In genomic region chr1:51149488-51149887, GRCm38 (mm10) we compare ENCODE assay signal across 22 mouse cellular contexts.
A peak's percentile ranks its signal among the peaks of the same experiment; 100 is the strongest.
DNase-seq lines count a peak whose midpoint lies in the region; ATAC-seq and TF ChIP-seq lines count a peak whose summit lies in the region.
"Had no signal": no experiment of that assay in that cellular context is flagged by ENCODE, and none has a peak within 500 bp of the region (broad histone marks: within the 10 kb centered on the region; RNA-seq: fewer than 3 reads in every experiment).

No protein-coding gene starts in this region.

- 50% methylated on average over 4 of the region's 4 CpGs for WGBS in heart, adult 2 months
- 56% methylated on average over 4 of the region's 4 CpGs for WGBS in hindbrain, embryonic 13.5 days
- 43% methylated on average over 4 of the region's 4 CpGs for WGBS in hindbrain, postnatal 0 days
- WGBS in lung, postnatal 0 days, result 43% methylated on average over 4 of the region's 4 CpGs
- WGBS in kidney, embryonic 14.5 days, result 69% methylated on average over 4 of the region's 4 CpGs

- no peak overlapping the region for H3K9ac ChIP-seq in heart, adult 2 months (ENCODE audit: low read depth, low read length)
- H3K9ac ChIP-seq in hindbrain, embryonic 13.5 days, result no peak overlapping the region
- no peak overlapping the region for H3K9ac ChIP-seq in hindbrain, postnatal 0 days (replicated peaks; ENCODE audit: low read length)
- H3K9ac ChIP-seq in lung, postnatal 0 days (replicated peaks; ENCODE audit: low read depth), result no peak overlapping the region
- H3K9ac ChIP-seq in kidney, embryonic 14.5 days (ENCODE audit: low read depth, low read length), result no peak overlapping the region
- H3K9ac ChIP-seq: embryonic facial prominence, embryonic 12.5 days; forebrain, embryonic 13.5 days; hindbrain, embryonic 15.5 days; limb, embryonic 12.5 days; liver, embryonic 12.5 days; lung, embryonic 15.5 days; neural tube, embryonic 15.5 days had no signal

- H3K27me3 ChIP-seq in heart, adult 2 months (ENCODE audit: control insufficient read depth, insufficient read depth, low read length), result no peaks in the 10 kb centered on the region
- H3K27me3 ChIP-seq in hindbrain, embryonic 13.5 days, result no peaks in the 10 kb centered on the region
- H3K27me3 ChIP-seq in hindbrain, postnatal 0 days (ENCODE audit: insufficient read depth, low read length), result no peaks in the 10 kb centered on the region
- no peaks in the 10 kb centered on the region for H3K27me3 ChIP-seq in lung, postnatal 0 days (replicated peaks; ENCODE audit: insufficient read depth, low read length)
- H3K27me3 ChIP-seq in kidney, embryonic 14.5 days (ENCODE audit: control insufficient read depth, insufficient read depth, low read length), result no peaks in the 10 kb centered on the region
- H3K27me3 ChIP-seq: embryonic facial prominence, embryonic 12.5 days; forebrain, embryonic 13.5 days; hindbrain, embryonic 15.5 days; limb, embryonic 12.5 days; liver, embryonic 12.5 days; lung, embryonic 15.5 days; neural tube, embryonic 15.5 days had no signal

- peak overlapping the region; percentile 44 for H3K27ac ChIP-seq in heart, adult 2 months
- H3K27ac ChIP-seq in hindbrain, embryonic 13.5 days, result 0 out of 2 replicates have a peak overlapping the region, but pooled peaks have one; percentile 2
- H3K27ac ChIP-seq in hindbrain, postnatal 0 days, result no peak overlapping the region
- no peak overlapping the region for H3K27ac ChIP-seq in lung, postnatal 0 days (ENCODE audit: low read length)
- H3K27ac ChIP-seq in kidney, embryonic 14.5 days (ENCODE audit: low read depth, low read length), result no peak overlapping the region
- H3K27ac ChIP-seq: embryonic facial prominence, embryonic 12.5 days; forebrain, embryonic 13.5 days; hindbrain, embryonic 15.5 days; kidney, postnatal 0 days; limb, embryonic 12.5 days; liver, embryonic 12.5 days; lung, embryonic 15.5 days; neural tube, embryonic 15.5 days had no signal

- peaks cover 6% of the 10 kb centered on the region for H3K36me3 ChIP-seq in heart, adult 2 months (ENCODE audit: control insufficient read depth, insufficient read depth, low read length)
- H3K36me3 ChIP-seq in hindbrain, embryonic 13.5 days, result no peaks in the 10 kb centered on the region
- H3K36me3 ChIP-seq in hindbrain, postnatal 0 days (ENCODE audit: insufficient read depth, low read length), result no peaks in the 10 kb centered on the region
- H3K36me3 ChIP-seq in lung, postnatal 0 days (ENCODE audit: insufficient read depth, low read length), result no peaks in the 10 kb centered on the region
- no peaks in the 10 kb centered on the region for H3K36me3 ChIP-seq in kidney, embryonic 14.5 days (ENCODE audit: control insufficient read depth, insufficient read depth, low read length)
- H3K36me3 ChIP-seq: embryonic facial prominence, embryonic 12.5 days; hindbrain, embryonic 15.5 days; limb, embryonic 12.5 days; liver, embryonic 12.5 days; lung, embryonic 15.5 days; neural tube, embryonic 15.5 days had no signal

- H3K9me3 ChIP-seq in hindbrain, embryonic 13.5 days, result no peaks in the 10 kb centered on the region
- no peaks in the 10 kb centered on the region for H3K9me3 ChIP-seq in hindbrain, postnatal 0 days (ENCODE audit: low read length)
- no peaks in the 10 kb centered on the region for H3K9me3 ChIP-seq in lung, postnatal 0 days (ENCODE audit: low read length)
- H3K9me3 ChIP-seq in kidney, embryonic 14.5 days (ENCODE audit: control insufficient read depth, low read length), result no peaks in the 10 kb centered on the region
- H3K9me3 ChIP-seq: embryonic facial prominence, embryonic 12.5 days; forebrain, embryonic 13.5 days; hindbrain, embryonic 15.5 days; limb, embryonic 12.5 days; liver, embryonic 12.5 days; lung, embryonic 15.5 days; neural tube, embryonic 15.5 days had no signal

- TF ChIP-seq EP300 in heart, adult 2 months (IDR thresholded peaks at IDR 0.05; ENCODE audit: insufficient read depth, low read depth, low read length), result no peak
- no peak for TF ChIP-seq EP300 in lung, postnatal 0 days (IDR thresholded peaks at IDR 0.05)

- intact Hi-C loops in heart, adult 2 months (cut with DNase I), result no loop called here
- intact Hi-C loops in heart, postnatal 25 days (cut with DNase I), result loop anchor here (5.0 kb wide), 1 partner anchor 143 kb away; no protein-coding TSS in a partner anchor
- intact Hi-C loops in left cerebral cortex, postnatal 36 days (cut with DNase I), result no loop called here

- no peak overlapping the region for H3K4me3 ChIP-seq in heart, adult 2 months
- H3K4me3 ChIP-seq in hindbrain, embryonic 13.5 days, result no peak overlapping the region
- no peak overlapping the region for H3K4me3 ChIP-seq in hindbrain, postnatal 0 days (ENCODE audit: low read length)
- no peak overlapping the region for H3K4me3 ChIP-seq in lung, postnatal 0 days (ENCODE audit: low read depth, low read length)
- H3K4me3 ChIP-seq in kidney, embryonic 14.5 days (ENCODE audit: low read length), result no peak overlapping the region
- H3K4me3 ChIP-seq: embryonic facial prominence, embryonic 12.5 days; erythroblast, embryonic 14.5 days; forebrain, embryonic 13.5 days; hindbrain, embryonic 15.5 days; limb, embryonic 12.5 days; liver, embryonic 12.5 days; lung, embryonic 15.5 days; neural tube, embryonic 15.5 days had no signal

- H3K4me1 ChIP-seq in heart, adult 2 months (ENCODE audit: control insufficient read depth, insufficient read depth, low read length), result peaks cover 13% of the 10 kb centered on the region
- H3K4me1 ChIP-seq in hindbrain, embryonic 13.5 days (replicated peaks), result peaks cover 14% of the 10 kb centered on the region
- no peaks in the 10 kb centered on the region for H3K4me1 ChIP-seq in hindbrain, postnatal 0 days (ENCODE audit: insufficient read depth, low read length)
- H3K4me1 ChIP-seq in lung, postnatal 0 days (ENCODE audit: insufficient read depth, low read depth, low read length), result no peaks in the 10 kb centered on the region
- H3K4me1 ChIP-seq in kidney, embryonic 14.5 days (ENCODE audit: control insufficient read depth, insufficient read depth, low read length), result 0 out of 2 replicates have a peak, but pooled peaks cover 7% of the 10 kb centered on the region
- H3K4me1 ChIP-seq: liver, embryonic 12.5 days; neural tube, embryonic 15.5 days had no signal

- TF ChIP-seq CTCF in heart, adult 2 months (IDR thresholded peaks at IDR 0.05), result no peak
- no peak for TF ChIP-seq CTCF in hindbrain, postnatal 0 days (IDR thresholded peaks at IDR 0.05; ENCODE audit: low read depth)
- no peak for TF ChIP-seq CTCF in lung, postnatal 0 days (IDR thresholded peaks at IDR 0.05)

- no peak for ATAC-seq in hindbrain, embryonic 13.5 days (ENCODE audit: low FRiP score)
- ATAC-seq in hindbrain, postnatal 0 days, result no peak
- peak; percentile 48; the same call in 1 of the 2 replicates for ATAC-seq in lung, postnatal 0 days
- ATAC-seq in kidney, embryonic 14.5 days (ENCODE audit: low FRiP score, low TSS enrichment), result no peak
- ATAC-seq: forebrain, embryonic 13.5 days; intestine, postnatal 0 days; liver, embryonic 12.5 days had no signal

- no peak for DNase-seq in heart, adult 2 months
- no peak for DNase-seq in heart, postnatal 25 days (ENCODE audit: low spot score)
- DNase-seq in hindbrain, postnatal 0 days (ENCODE audit: low spot score), result no peak
- peak; percentile 44 for DNase-seq in lung, postnatal 0 days (ENCODE audit: low spot score)
- no peak for DNase-seq in left cerebral cortex, postnatal 36 days (ENCODE audit: low spot score in 2 of 2)
- DNase-seq: adrenal gland, postnatal 10 days; B cell, adult 2 months; cerebellum, adult 11 months; cerebellum, postnatal 25 days; thymus, postnatal 36 days had no signal

- no peak for TF ChIP-seq POLR2A in heart, adult 2 months (IDR thresholded peaks at IDR 0.05; ENCODE audit: insufficient read depth, low read depth, low read length)

- no peak overlapping the region for H3K4me2 ChIP-seq in hindbrain, embryonic 13.5 days
- H3K4me2 ChIP-seq in hindbrain, postnatal 0 days (ENCODE audit: low read depth, low read length), result no peak overlapping the region
- H3K4me2 ChIP-seq in lung, postnatal 0 days (replicated peaks; ENCODE audit: low read depth, low read length), result no peak overlapping the region
- no peak overlapping the region for H3K4me2 ChIP-seq in kidney, embryonic 14.5 days (replicated peaks; ENCODE audit: low read depth, low read length)
- H3K4me2 ChIP-seq: embryonic facial prominence, embryonic 12.5 days; forebrain, embryonic 13.5 days; hindbrain, embryonic 15.5 days; limb, embryonic 12.5 days; liver, embryonic 12.5 days; lung, embryonic 15.5 days; neural tube, embryonic 15.5 days had no signal

- no peaks in the 10 kb centered on the region for H3K79me2 ChIP-seq in heart, adult 2 months (replicated peaks; ENCODE audit: control insufficient read depth, insufficient read depth, low read length)

Comparison
In these comparisons a context has a peak if more than half of its experiments do, and no peak if none do; other contexts are left out.
1. H3K27ac ChIP-seq: peak in heart, adult 2 months (single experiment) and hindbrain, embryonic 13.5 days (single experiment); none in hindbrain, postnatal 0 days (single experiment), lung, postnatal 0 days (single experiment) and kidney, embryonic 14.5 days (single experiment).